Mouse (Mus musculus) hindbrain, postnatal 0 days (tissue): ENCODE results near the gene Aicda. TPM values are rescaled to one million over a fixed set of nuclear protein-coding genes. Genes with fewer than 3 reads are reported as not detected.

Experiments
- ATAC-seq: fragments of 200-750 bp; cut with Nextera tagmentation; 2 replicates; pipeline ENCODE4 v1.8.0; 2017; ENCODE audit warnings: mild to moderate bottlenecking, moderate TSS enrichment, moderate library complexity
- DNase-seq: peaks from one replicate; pipeline ENCODE4 v3.0.0-alpha.2; 2015; ENCODE audit warnings: low spot score
- H3K27ac ChIP-seq: fragments of 300-500 bp; sonication (generic); 2 replicates; pipeline ENCODE4 v1.5.1; 2014; ENCODE audit warnings: mild to moderate bottlenecking
- H3K27me3 ChIP-seq: fragments of 300-500 bp; sonication (generic); 2 replicates; pipeline ENCODE4 v1.6.1; 2014; ENCODE audit warnings: low read length, mixed read lengths; ENCODE audit not compliant: insufficient read depth
- H3K36me3 ChIP-seq: fragments of 300-500 bp; sonication (generic); 2 replicates; pipeline ENCODE4 v1.6.1; 2014; ENCODE audit warnings: low read length, mixed read lengths; ENCODE audit not compliant: insufficient read depth
- H3K4me1 ChIP-seq: fragments of 300-500 bp; sonication (generic); 2 replicates; pipeline ENCODE4 v1.6.1; 2014; ENCODE audit warnings: antibody characterized with exemption, low read length, mixed read lengths; ENCODE audit not compliant: insufficient read depth
- H3K4me2 ChIP-seq: fragments of 300-500 bp; sonication (generic); 2 replicates; pipeline ENCODE4 v1.6.1; 2014; ENCODE audit warnings: low read depth, mild to moderate bottlenecking, low read length, moderate library complexity, mixed read lengths
- H3K4me3 ChIP-seq: fragments of 300-500 bp; sonication (generic); 2 replicates; pipeline ENCODE4 v1.5.1; 2014; ENCODE audit warnings: low read length
- H3K9ac ChIP-seq: fragments of 300-500 bp; sonication (generic); replicated peaks from 2 replicates; pipeline ENCODE4 v1.6.1; 2014; ENCODE audit warnings: mild to moderate bottlenecking, low read length, moderate library complexity, mixed read lengths
- H3K9me3 ChIP-seq: fragments of 300-500 bp; sonication (generic); 2 replicates; pipeline ENCODE4 v1.6.1; 2016; ENCODE audit warnings: low read length, mixed read lengths
- CTCF ChIP-seq: IDR thresholded peaks from 2 replicates; pipeline ENCODE4 v1.5.1; 2016; ENCODE audit warnings: antibody characterized with exemption, control low read depth, low read depth
- WGBS: fragments of 180-500 bp; shearing (Covaris S2); extraction: QIAGEN DNeasy Blood & Tissue Kit; methylation state at CpG from one replicate; pipeline ENCODE4 v1.1.7; 2014; 5-methylcytosine and 5-hydroxymethylcytosine counted together
- polyA plus RNA-seq: library from polyadenylated mRNA; unstranded; fragments of >200 nt; fragmentation: Nextera tagmentation; extraction: Ambion mirVana; gene quantifications from 2 replicates; pipeline ENCODE4 v1.2.1, GENCODE M21; 2015
- total RNA-seq: library from RNA; depleted of rRNA; stranded (reverse); fragments of >200 nt; gene quantifications from 2 replicates; pipeline ENCODE4 v1.2.3, GENCODE M21; 2014

Gene Aicda
- total and polyA plus RNA-seq, 2 experiments from 2014 or later = 0.38 to 1.9 TPM

DNA sequence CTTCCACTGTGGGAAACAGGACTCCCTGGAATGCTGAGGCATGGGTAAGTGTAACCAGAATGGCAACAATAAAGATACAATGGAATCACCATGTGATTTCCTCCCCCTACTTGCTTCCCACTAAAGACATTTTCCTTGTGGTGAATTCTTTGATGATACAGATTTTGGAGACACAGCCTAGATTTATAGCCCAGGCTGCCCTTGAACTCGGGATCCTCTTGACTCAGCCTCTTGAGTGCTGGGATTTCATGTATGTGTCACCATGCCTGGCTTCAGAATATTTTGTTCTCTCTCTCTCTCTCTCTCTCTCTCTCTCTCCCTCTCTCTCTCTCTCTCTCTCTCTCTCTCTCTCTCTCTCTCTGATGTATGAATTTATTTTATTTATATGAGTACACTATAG lies 25.5 kb downstream of the Aicda start:
- no peaks in the 10 kb centered on the region for H3K27me3 ChIP-seq
- ATAC-seq (no peak), DNase-seq (no peak)
- H3K27ac ChIP-seq = no peak overlapping the region
- H3K4me1 ChIP-seq = no peaks in the 10 kb centered on the region
- H3K4me3 ChIP-seq = no peak overlapping the region
- no peak overlapping the region for H3K4me2 ChIP-seq
- H3K36me3 ChIP-seq = no peaks in the 10 kb centered on the region
- H3K9ac ChIP-seq = no peak overlapping the region
- H3K9me3 ChIP-seq = no peaks in the 10 kb centered on the region
- no peak for TF ChIP-seq CTCF
- 84% methylated on average over 1 of the region's 1 CpGs for WGBS

DNA sequence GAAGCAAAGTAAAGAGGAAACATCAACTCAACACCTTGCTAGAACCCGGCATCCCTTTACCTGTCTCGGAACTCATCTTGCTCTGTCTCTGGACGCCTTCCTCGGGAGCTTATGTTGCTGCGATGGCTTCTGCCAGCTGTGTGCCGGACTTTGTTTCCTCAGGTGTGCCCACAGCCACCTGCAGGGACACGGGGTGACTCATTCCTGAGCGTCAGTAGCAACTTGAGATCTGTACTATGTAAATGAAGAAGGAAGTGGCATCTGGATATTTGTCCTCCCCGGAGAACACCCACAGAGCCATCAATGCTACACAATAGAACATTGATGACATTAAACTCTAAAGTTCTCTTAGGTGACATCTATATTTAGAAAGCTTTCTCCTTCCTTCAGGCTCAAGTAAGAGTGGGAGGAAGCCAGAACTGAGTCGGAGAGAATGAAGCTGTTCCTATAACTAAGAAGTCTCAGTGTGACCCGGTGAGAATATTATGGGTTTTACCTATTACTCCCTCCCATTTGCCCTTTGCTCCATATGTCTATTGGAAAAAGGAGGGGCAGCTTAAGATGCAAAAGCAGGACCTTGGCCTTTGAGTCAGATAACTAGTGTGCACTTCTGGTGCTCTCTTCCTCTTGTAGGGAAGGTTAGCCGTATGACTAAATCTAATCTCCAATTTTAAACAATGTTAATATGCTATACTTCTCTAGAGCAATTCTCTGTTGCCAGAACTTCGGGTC lies 37.6 kb downstream of the Aicda start:
- no peaks in the 10 kb centered on the region for H3K9me3 ChIP-seq
- ATAC-seq (no peak), DNase-seq (no peak)
- H3K36me3 ChIP-seq = no peaks in the 10 kb centered on the region
- no peak overlapping the region for H3K4me2 ChIP-seq
- no peaks in the 10 kb centered on the region for H3K27me3 ChIP-seq
- no peaks in the 10 kb centered on the region for H3K4me1 ChIP-seq
- 86% methylated on average over 13 of the region's 13 CpGs for WGBS
- no peak overlapping the region for H3K27ac ChIP-seq
- H3K9ac ChIP-seq = no peak overlapping the region
- H3K4me3 ChIP-seq = no peak overlapping the region
- no peak for TF ChIP-seq CTCF

DNA sequence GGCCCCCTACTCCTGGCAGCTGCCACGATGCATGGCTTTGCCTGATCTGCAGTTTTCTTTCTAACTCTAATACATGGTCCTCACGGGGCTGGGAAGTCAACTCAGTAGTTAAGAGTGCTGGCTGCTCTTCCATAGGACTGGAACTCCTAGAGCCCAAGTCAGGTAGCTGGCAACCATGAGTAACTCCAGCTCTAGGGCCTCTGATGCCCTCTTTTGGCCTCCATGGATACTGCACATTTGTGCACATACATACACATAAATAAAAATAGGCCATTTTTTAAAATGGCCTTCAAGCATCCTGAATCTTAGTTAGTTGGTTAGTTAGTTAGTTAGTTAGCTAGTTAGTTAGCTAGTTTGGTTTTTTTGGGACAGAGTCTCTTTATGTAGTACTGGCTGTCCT lies 39.3 kb downstream of the Aicda start:
- H3K4me2 ChIP-seq = no peak overlapping the region
- H3K27me3 ChIP-seq = no peaks in the 10 kb centered on the region
- no peaks in the 10 kb centered on the region for H3K9me3 ChIP-seq
- no peak overlapping the region for H3K27ac ChIP-seq
- ATAC-seq (no peak), DNase-seq (no peak)
- H3K36me3 ChIP-seq = no peaks in the 10 kb centered on the region
- no peak for TF ChIP-seq CTCF
- no peak overlapping the region for H3K9ac ChIP-seq
- no peak overlapping the region for H3K4me3 ChIP-seq
- WGBS = 83% methylated on average over 2 of the region's 2 CpGs
- no peaks in the 10 kb centered on the region for H3K4me1 ChIP-seq

DNA sequence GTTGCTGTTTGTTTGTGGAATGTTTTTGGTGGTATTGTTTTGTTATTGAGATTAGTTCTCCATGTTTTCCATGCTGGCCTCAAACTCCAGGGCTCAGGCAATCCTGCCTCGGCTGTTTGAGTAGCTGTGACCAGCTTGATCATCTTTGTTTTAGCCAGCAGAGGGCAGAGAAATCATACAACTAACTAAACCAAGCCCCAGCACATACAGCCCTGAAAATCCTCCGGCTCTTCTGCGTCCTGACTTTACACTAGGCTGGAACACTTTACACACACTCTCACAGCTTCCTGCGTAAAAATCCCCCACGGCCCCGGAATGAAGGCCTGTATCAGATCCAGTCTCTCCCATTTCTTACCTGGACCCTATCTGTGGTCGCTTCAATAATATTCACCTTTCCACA lies 42.0 kb downstream of the Aicda start:
- no peaks in the 10 kb centered on the region for H3K4me1 ChIP-seq
- no peak overlapping the region for H3K4me3 ChIP-seq
- H3K9me3 ChIP-seq = no peaks in the 10 kb centered on the region
- no peak overlapping the region for H3K4me2 ChIP-seq
- peak; percentile 56 for TF ChIP-seq CTCF
- H3K9ac ChIP-seq = no peak overlapping the region
- no peaks in the 10 kb centered on the region for H3K27me3 ChIP-seq
- 32% methylated on average over 7 of the region's 7 CpGs for WGBS
- ATAC-seq = peak; percentile 79
- H3K36me3 ChIP-seq = no peaks in the 10 kb centered on the region
- peak; percentile 76 for DNase-seq
- no peak overlapping the region for H3K27ac ChIP-seq

DNA sequence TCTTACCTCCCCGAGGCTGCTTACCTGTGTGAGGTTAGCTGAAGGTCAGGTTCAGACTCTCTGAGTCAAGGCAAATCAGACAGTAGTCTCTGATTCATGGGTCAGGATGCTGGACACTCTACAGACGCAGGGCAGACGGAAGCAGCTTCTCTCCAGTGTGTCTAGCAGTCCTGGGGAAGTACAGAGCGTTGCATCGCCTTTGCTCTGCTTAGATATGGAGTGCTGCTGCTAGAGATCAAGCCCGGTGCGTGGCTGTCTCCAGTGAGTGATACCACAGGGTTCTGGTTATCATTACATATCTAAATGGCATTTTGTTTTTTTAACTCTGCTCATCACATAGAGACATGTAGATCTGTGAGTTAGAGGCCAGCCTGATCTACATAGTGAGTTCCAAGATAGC lies 43.0 kb downstream of the Aicda start:
- WGBS = 89% methylated on average over 7 of the region's 7 CpGs
- H3K4me3 ChIP-seq = no peak overlapping the region
- H3K36me3 ChIP-seq = no peaks in the 10 kb centered on the region
- no peak for DNase-seq
- H3K9ac ChIP-seq = no peak overlapping the region
- ATAC-seq = no peak
- no peak for TF ChIP-seq CTCF
- H3K4me1 ChIP-seq = no peaks in the 10 kb centered on the region
- no peak overlapping the region for H3K4me2 ChIP-seq
- no peaks in the 10 kb centered on the region for H3K9me3 ChIP-seq
- H3K27me3 ChIP-seq = no peaks in the 10 kb centered on the region
- no peak overlapping the region for H3K27ac ChIP-seq

DNA sequence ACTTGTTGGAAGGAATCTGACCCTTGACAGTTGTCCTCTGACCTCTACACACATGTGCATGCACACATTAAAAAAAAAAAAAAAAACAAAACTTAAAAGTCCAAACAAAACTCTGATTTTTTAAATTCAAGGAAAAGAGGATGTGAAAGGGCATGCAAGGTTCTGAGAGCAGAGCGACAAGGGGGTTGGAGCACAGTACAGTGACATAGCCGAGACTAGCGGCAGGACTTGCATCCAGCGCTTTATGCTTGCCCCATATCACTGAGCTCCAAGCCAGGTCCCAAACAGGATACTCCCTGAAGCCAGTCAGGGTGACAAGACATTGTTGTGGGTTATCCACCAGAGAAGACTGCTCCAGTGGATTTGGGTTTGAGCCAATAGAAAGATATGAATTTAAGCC lies 44.4 kb downstream of the Aicda start:
- H3K4me3 ChIP-seq = no peak overlapping the region
- H3K9me3 ChIP-seq = no peaks in the 10 kb centered on the region
- H3K27me3 ChIP-seq = no peaks in the 10 kb centered on the region
- WGBS = 94% methylated on average over 4 of the region's 4 CpGs
- TF ChIP-seq CTCF = no peak
- DNase-seq (no peak), ATAC-seq (no peak)
- H3K9ac ChIP-seq = no peak overlapping the region
- H3K4me2 ChIP-seq = no peak overlapping the region
- H3K36me3 ChIP-seq = no peaks in the 10 kb centered on the region
- no peak overlapping the region for H3K27ac ChIP-seq
- H3K4me1 ChIP-seq = no peaks in the 10 kb centered on the region

DNA sequence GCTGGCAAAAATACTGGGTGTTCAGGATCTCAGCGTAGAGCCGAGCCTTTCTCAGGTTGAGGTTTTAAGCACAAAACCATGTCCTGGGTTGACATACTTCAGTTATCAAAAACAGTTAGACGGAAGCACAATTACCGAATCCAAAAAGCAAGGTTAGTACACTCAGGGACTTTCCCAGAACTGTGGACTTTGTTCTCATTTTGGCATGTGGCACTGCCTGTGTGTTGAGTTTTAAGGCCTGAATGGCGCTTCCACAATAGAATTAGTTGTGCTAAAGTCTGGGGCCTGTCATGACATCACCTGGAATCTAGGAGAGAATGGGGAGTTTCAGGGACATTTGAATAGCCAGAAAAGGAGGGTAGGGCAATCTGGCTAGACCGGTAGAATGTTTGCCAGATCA lies 44.8 kb downstream of the Aicda start:
- DNase-seq = no peak
- WGBS = 79% methylated on average over 6 of the region's 6 CpGs

More for the DNA sequence above, 44.8 kb downstream of the Aicda start:
- H3K9ac ChIP-seq = no peak overlapping the region
- TF ChIP-seq CTCF = no peak
- H3K4me3 ChIP-seq = no peak overlapping the region
- no peak overlapping the region for H3K4me2 ChIP-seq
- no peaks in the 10 kb centered on the region for H3K36me3 ChIP-seq
- no peak overlapping the region for H3K27ac ChIP-seq
- H3K27me3 ChIP-seq = no peaks in the 10 kb centered on the region
- no peaks in the 10 kb centered on the region for H3K4me1 ChIP-seq
- ATAC-seq = no peak
- H3K9me3 ChIP-seq = no peaks in the 10 kb centered on the region
